Mouse (Mus musculus): Measurements from ENCODE around the gene Rbak.

DNA sequence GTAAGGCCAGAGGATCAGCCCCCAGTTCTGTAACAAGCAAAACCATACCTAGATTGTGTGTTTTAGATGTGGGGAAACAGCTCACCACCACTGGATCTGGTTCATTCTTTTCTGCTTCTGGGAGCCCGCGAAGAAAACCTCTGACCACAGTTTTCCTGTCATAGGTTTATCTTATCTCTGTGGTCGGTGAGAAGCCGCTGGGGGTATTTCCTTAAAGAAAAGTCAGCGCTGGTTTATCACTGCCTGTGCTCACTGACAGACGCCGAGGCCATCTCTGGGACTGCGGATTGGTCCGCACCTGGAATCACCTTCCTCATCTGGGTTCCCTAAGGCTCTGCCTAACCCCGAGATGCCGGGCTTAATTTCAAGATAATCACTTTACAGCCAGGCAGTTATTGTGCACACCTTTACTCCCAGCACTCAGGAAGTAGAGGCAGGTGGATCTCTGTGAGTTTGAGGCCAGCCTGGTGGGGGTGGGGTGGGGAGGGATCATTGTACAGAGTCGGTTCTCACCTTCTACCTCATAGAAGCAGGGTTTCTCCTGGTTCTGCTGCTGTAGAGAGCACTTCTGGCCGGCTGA lies 47.5 kb downstream of the Rbak start:
- TF ChIP-seq POLR2A (IDR thresholded peaks at IDR 0.05; ENCODE audit: low read depth, low read length) (no peak), CTCF (IDR thresholded peaks at IDR 0.05; ENCODE audit: extremely low read depth, insufficient read depth, insufficient read length, insufficient replicate concordance) (no peak)
